Mouse (Mus musculus) kidney, postnatal 36 days (tissue): ENCODE results near the gene Rai14.

ENCODE experiments used
- DNase-seq, 2 experiments: peaks; one replicate each; pipeline ENCODE4 v3.0.0; 2021 to 2022; ENCODE audit warnings: mixed read lengths in 2 of 2

Gene Rai14

DNA sequence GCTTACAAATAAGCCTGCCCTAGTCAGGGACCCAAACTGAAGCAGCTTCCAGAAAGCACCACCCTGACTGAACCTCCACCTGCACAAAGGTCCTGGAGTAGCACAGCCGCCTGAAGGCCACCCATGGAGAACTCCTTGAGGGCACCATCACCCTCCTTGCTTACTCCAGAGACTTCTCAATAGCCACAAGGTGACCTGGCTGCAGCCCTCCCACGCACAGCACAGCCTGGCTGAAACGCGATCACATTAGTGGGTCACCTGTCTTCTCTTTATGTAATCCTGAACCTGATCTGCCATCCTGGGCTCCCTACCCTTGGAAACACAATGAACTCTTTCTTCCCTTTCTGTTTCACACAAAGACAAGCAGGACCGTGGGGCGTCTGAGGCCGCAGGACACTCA lies 27.1 kb downstream of the Rai14 start:
- DNase-seq = no peak

DNA sequence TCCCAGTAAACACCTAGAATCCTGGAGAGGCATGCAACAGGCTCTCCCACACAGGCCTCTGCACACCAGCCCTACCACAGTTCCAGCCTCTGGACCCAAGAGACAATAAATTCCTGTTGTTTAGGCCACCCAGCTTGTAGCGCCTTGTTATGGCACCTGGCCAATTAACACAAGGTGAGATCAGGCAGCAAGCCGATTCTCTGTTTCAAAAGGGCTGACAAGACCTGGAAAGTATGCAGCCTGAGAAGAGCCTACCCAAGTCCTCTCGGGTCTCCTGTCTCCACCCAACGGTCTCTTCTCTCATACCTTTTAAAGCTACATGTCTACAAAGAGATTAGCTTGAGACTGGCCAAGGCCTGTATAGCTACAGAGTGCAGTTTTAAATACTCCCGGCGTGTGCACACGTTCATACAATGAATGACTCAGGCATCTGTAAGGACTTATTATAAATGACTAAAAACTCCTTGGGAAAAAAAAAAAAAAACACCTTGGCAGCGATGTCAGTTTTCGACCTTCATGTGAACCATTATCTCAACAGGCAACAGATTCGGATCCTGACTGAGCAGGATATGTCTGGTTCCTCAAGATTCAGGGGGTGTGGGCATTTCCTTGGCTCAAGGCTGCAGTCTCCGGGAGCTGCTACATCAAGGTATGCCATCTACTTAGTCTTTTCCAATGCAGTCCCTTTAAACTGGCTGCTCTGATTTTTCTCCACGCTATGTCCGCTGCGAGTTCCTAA lies 28.6 kb downstream of the Rai14 start:
- peak; percentile 49 to 61 for DNase-seq

GRCm38 (mm10) chr15:10683687-10684203 lies 30.7 kb downstream of the Rai14 start:
- no peak for DNase-seq

DNA sequence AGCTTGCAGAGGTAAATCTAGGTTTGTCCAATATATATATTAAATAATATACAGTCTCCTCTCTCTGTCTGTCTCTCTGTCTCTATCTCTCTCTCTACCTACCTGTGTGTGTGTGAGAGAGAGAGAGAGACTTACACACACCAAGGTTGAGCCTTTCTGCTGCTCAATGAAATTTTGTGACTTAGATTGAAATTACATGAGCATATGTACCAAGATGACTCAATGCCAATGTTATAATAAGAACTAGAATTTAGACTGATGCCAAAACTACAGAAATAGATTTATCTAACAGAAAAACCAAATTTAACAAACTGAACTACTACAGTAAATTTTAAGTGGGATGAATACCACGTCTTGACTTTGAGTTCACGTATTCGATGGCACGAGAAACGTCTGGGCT lies 33.9 kb downstream of the Rai14 start:
- DNase-seq = no peak

DNA sequence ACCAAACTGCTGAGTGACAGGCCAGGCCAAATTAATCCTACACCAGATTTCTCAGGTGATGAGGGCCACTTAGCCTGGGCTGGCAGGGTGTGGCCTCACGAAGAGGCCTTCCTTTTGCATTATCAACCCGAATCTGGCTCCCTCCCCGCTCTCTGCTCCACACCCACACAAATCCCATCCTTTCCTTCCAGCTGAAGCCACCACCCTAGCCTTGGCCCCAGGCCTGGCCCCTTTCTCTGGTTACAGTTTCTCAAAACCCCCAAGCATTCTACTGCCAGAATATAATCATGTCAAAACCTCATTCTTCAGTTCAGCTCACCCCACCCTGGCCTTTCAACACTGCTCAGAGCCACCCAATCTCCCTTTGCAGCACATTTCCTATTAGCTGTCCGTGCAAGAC lies 34.9 kb downstream of the Rai14 start:
- no peak for DNase-seq

DNA sequence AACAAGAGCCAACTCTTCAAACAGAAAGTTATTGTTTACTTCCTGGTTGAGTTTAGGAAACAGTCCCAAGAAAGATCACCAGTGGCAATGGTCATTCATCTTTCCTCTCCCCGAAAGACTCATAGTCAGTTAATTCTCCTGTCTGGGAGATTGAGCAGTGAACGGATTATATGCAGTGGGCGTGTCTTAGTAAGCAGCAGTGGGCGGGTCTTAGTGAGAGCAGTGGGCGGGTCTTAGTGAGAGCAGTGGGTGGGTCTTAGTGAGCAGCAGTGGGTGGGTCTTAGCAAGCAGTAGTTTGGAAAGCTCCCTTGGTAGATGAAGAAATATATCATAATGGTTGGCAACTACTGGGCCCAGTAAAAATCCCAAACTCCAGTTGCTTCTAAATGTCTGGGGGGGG lies 38.6 kb downstream of the Rai14 start:
- no peak for DNase-seq

GRCm38 (mm10) chr15:10672880-10673279 lies 41.5 kb downstream of the Rai14 start:
- no peak for DNase-seq

DNA sequence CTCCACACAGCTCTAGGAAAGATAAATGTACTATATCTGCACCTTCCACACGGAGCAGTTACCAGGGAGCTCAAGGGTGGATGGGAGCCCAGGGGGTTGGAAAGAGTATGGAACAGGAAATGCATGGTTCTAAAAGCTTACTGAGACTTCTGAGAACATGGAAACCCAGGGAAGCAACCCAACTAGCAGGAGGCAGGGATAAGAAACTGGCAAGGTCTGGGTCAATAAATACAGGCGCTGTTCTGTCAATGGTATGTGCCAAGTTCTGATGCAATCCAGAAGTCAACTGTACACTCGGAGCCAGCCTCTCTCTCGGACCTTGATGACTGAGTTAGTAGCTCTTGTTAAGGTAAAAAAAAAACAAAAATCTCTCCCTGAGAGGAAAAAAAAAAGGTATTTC lies 42.6 kb downstream of the Rai14 start:
- no peak for DNase-seq

DNA sequence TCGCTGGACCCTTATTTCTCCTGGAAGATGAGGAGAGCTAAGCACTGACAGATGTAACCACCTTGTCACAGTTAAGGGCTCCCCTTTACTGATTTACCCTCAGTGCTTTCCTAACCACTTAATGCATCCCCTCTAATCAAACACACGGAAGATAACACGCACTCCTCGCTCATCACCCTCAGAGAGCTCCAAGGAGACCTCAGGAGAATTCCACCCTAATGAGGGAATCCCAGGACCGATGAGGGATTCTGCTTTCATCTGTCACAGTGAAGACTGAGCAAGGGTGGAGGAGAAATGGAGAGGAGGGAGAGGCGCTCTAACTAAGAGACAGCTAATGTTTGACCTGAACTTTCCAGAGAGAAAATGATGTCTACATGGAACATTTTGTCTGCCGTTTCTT lies 44.3 kb downstream of the Rai14 start:
- DNase-seq = no peak

GRCm38 (mm10) chr15:10668120-10668900 lies 46.1 kb downstream of the Rai14 start:
- no peak for DNase-seq

DNA sequence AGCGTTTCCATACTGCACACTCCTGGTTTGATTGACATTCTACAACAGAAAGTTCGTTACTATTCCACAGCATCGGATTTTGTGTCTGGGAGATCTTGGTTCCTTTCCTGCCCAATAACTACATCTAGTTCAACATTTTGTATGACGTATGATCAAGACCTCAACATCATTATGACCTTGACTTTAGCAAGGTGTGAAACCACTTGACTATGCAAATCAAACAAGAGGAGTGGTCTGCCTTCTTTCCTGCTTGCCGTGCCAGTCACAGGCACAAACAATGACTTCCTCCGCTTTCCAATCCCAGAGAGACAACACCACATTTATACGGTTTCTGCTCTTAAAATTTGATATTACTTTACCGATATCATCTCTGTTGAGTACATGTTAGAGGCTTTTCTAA lies 48.6 kb downstream of the Rai14 start:
- DNase-seq = no peak

DNA sequence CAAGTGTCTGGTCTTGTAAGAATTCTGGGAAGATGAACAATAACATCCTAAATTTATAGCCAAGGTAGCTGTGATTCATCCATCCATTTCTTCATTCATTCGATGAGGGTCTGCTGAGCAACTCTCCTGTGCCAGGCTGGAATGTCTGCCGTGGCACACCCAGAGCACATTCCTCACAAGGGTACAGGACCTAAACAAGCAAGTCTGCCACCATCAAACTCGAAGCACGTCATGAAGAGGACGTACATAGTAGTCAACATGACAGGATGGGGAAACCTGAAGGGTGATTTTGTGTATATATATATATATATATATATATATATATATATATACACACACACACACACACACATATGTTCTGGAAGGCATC lies 49.9 kb downstream of the Rai14 start:
- DNase-seq = no peak

- DNase-seq = peak in 1 of 2 experiments; percentile 51
These were observed 50.5 kb downstream of the Rai14 start for GRCm38 (mm10) chr15:10663793-10664528.

GRCm38 (mm10) chr15:10661961-10662606 lies 52.3 kb downstream of the Rai14 start:
- no peak for DNase-seq

GRCm38 (mm10) chr15:10658803-10659202 lies 55.6 kb downstream of the Rai14 start:
- no peak for DNase-seq

GRCm38 (mm10) chr15:10656146-10656545 lies 58.3 kb downstream of the Rai14 start:
- no peak for DNase-seq

DNA sequence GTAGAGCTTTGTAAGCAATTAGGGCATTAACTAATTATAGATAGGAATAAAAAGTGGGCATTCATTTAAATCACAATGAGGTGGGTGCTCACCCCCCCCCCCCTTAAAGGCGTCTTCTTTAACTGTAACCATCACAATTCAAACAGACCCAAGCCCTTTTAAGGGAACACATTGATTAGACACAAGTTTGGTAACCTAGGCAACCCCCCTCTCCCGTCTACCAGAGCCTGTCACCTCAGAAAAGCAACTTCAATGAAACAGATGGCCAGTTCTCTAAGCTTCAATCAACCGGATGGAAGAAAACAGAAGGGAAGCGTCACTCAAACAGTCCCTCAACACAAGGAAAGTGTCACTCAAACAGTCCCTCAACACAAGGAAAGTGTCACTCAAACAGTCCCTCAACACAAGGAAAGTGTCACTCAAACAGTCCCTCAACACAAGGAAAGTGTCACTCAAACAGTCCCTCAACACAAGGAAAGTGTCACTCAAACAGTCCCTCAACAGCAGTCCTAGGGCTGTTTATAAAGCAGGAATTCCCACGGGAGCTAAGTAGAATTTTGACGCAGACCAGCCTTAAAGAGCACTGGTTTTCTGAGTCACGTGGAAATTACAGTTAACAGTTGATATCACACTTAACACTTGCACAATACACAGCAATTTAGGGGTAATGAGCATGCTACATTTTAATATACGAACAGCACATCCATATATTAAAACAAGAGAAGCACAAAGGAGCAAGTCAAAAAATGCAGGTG lies 59.1 kb downstream of the Rai14 start:
- DNase-seq = no peak

GRCm38 (mm10) chr15:10654696-10655095 lies 59.7 kb downstream of the Rai14 start:
- DNase-seq = no peak

DNA sequence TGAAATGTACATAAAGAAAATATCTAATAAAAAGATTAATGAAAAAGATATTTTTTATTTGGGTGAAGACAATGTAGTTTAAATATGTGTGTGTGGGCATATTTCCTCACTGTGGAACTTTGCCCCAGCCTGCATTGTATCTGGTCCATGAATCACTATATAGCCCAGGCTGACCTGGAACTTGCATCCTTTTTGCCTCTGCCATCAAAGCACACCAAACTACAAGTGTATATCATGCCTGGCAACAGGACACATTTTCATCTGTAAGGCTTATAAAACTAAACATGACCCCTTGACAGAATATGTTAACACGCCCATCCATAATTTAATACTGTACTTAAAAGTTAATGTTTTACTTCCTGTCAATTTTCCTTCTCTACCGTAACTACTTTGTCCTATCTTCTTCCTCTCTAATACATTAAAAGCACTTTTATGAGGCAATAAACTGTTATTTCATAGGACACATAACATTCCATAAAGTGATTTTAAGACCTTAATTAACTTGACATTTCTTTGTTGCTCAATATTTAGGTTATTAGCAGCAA lies 61.4 kb downstream of the Rai14 start:
- DNase-seq = no peak

DNA sequence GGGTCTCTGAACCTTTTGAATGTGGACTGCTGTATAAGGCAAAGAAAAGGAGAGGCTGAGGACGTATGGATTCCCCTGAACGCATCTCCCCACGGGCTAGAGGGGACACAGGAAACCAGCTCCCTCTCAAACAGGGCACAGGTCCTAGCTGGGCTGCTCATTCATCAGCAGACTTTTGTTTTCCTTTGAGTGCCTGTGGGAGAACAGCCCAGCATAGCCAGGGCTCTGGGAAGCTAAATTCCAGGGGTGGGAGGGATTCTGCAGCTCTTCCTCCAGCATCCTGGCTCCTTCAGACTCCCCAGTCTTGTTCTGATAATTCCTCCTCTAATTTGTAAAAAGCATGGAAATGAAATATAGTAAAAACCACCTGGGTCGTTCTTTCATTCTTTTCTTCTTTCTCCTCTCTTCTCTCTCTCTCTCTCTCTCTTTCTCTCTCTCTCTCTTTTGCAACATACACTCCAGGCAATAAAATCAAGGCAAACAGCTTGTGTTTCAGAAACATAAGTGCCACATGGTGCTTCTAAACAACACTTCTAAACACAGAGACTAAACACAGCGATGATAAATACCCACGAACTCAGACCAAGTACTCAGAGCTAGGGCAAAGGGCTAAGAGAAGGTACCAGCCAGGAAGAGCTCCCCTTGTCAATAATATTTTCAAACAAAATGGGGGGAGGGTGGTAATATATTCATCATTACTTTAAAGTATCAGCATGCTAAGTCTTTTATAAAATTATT lies 65.9 kb downstream of the Rai14 start:
- peak; percentile 55 to 56 for DNase-seq

DNA sequence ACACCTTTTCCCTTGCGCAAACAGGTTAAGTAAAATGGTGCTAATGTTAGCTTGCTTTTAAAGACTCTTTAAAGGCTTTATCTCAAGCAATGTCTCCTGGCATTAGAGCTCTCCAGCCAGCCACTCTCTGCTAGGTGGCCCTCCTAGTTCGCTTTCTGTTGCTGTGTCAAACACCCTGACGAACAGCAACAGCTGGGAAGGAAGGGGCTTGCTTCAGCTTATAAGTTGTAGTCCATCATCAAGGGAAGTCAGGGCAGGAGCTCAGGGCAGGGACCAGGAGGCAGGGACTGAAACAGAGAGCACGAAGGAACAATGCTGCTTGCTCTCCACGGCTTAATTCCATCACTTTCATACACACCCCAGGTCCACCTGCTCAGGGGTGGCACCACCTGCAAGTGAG lies 68.1 kb downstream of the Rai14 start:
- no peak for DNase-seq
